Mouse (Mus musculus) limb, embryonic 14.5 days (tissue): ENCODE measurements around the gene Mctp2. TPM values are rescaled to one million over a fixed set of nuclear protein-coding genes. Genes with fewer than 3 reads are reported as not detected.
A peak's percentile ranks its signal among the peaks of the same experiment; 100 is the strongest.

Experiments used
- ATAC-seq: fragments of 200-750 bp; cut with Nextera tagmentation; 2 replicates; pipeline ENCODE4 v1.8.0; 2017; ENCODE audit warnings: low read depth, moderate number of reproducible peaks, moderate TSS enrichment; ENCODE audit not compliant: low FRiP score
- DNase-seq: peaks from one replicate; pipeline ENCODE4 v3.0.0-alpha.2; 2015; ENCODE audit warnings: low spot score
- H3K27ac ChIP-seq: fragments of 300-500 bp; sonication (generic); replicated peaks from 2 replicates; pipeline ENCODE4 v1.5.1; 2014; ENCODE audit warnings: low read depth, mild to moderate bottlenecking, low read length, moderate library complexity, mixed read lengths
- H3K27me3 ChIP-seq: fragments of 300-500 bp; sonication (generic); 2 replicates; pipeline ENCODE4 v1.6.1; 2014; ENCODE audit warnings: low read length, mixed read lengths; ENCODE audit not compliant: control insufficient read depth, insufficient read depth
- H3K36me3 ChIP-seq: fragments of 300-500 bp; sonication (generic); 2 replicates; pipeline ENCODE4 v1.6.1; 2014; ENCODE audit warnings: mild to moderate bottlenecking, low read length, moderate library complexity, mixed read lengths; ENCODE audit not compliant: control insufficient read depth, insufficient read depth
- H3K4me1 ChIP-seq: fragments of 300-500 bp; sonication (generic); 2 replicates; pipeline ENCODE4 v1.6.1; 2014; ENCODE audit warnings: antibody characterized with exemption, low read length, mixed read lengths; ENCODE audit not compliant: control insufficient read depth, insufficient read depth
- H3K4me2 ChIP-seq: fragments of 300-500 bp; sonication (generic); replicated peaks from 2 replicates; pipeline ENCODE4 v1.6.1; 2014; ENCODE audit warnings: low read depth, mild to moderate bottlenecking, low read length, moderate library complexity; ENCODE audit not compliant: severe bottlenecking
- H3K4me3 ChIP-seq: fragments of 300-500 bp; sonication (generic); replicated peaks from 2 replicates; pipeline ENCODE4 v1.5.1; 2014; ENCODE audit warnings: low read length
- H3K9ac ChIP-seq: fragments of 300-500 bp; sonication (generic); 2 replicates; pipeline ENCODE4 v1.6.1; 2014; ENCODE audit warnings: mild to moderate bottlenecking, low read depth, low read length, moderate library complexity; ENCODE audit not compliant: severe bottlenecking
- H3K9me3 ChIP-seq: fragments of 300-500 bp; sonication (generic); 2 replicates; pipeline ENCODE4 v1.6.1; 2016; ENCODE audit warnings: low read length; ENCODE audit not compliant: control insufficient read depth
- POLR2A ChIP-seq: fragments of 200-500 bp; IDR thresholded peaks from 2 replicates; pipeline ENCODE4 v1.8.0; 2012; ENCODE audit warnings: inconsistent platforms, mild to moderate bottlenecking, moderate library complexity, borderline replicate concordance; ENCODE audit not compliant: insufficient read depth, insufficient read length; ENCODE audit errors: extremely low read depth
- WGBS: fragments of 180-500 bp; shearing (Covaris S2); extraction: QIAGEN DNeasy Blood & Tissue Kit; methylation state at CpG from one replicate; pipeline ENCODE4 v1.1.7; 2014; 5-methylcytosine and 5-hydroxymethylcytosine counted together
- polyA plus RNA-seq, 2 experiments: library from polyadenylated mRNA; depleted of rRNA in 1 of 2; stranded (reverse) in 1 of 2; unstranded in 1 of 2; fragments of >200 nt; fragmentation: Nextera tagmentation in 1 of 2; extraction: Ambion mirVana in 1 of 2; gene quantifications; 2 replicates each; pipeline versions ENCODE4 v1.2.1 to v1.2.3; 2012 to 2014

The Mctp2 gene
- polyA plus RNA-seq, 2 experiments: 0.47 to 0.89 TPM

DNA sequence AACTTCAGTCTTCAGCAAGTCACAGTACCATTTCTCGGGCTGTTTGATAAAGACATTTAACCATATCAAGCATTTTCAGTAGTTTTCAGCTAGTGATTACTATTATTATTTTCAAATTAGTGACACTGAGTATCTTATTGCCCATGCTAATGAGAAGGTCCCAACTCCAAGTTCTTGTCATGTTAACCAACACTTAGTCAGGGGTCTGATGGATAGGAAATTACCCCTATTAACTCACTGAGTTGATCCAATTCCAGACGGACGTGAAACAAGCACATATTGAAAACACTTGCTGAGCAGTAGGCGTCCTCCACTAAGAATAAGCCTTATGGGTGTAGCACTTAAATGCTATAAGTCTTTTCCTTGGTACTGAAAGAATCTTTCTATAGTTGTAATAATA, 14.0 kb upstream of the Mctp2 start:
- Histone ChIP-seq H3K4me3 (no peak overlapping the region), H3K27ac (no peak overlapping the region), H3K9ac (no peak overlapping the region), H3K9me3 (no peaks in the 10 kb centered on the region), H3K36me3 (no peaks in the 10 kb centered on the region), H3K4me1 (no peaks in the 10 kb centered on the region), H3K27me3 (no peaks in the 10 kb centered on the region), H3K4me2 (no peak overlapping the region)
- DNase-seq (no peak), ATAC-seq (no peak)
- WGBS: 49% methylated on average over 4 of the region's 4 CpGs
- no peak for TF ChIP-seq POLR2A

DNA sequence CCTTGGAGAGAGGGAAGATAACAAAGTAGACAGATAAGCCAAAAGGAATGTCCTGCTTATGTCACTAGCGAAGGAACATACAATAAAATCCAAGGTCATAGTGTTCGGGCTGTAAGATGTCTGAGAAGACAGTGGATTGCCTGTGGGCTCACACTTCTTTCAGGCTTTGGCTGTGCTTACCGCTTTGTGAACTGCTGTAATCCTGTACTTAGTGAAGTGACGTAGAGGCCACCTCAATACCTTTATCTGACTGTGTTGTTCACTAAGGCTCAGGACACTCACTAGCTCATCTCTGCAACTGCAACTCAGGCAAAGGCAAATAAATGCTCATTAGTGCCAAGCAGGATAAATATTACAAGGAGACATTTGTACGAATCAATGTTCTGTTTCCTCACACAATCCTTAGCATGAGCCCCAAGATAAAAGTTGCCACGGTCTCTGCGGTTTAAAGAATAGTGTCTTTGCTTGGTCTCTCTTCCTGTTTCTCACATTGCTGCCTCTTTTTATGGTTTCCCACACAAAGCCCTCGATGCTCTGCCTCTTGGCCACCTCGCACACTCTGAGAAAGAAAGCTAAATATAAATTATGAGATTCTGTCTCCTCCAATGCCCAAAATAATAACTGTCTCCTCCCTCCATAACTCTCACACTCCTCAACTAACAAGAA, 8.1 kb upstream of the Mctp2 start:
- H3K27me3 ChIP-seq: no peaks in the 10 kb centered on the region
- H3K36me3 ChIP-seq: no peaks in the 10 kb centered on the region
- TF ChIP-seq POLR2A: no peak
- DNase-seq (no peak), ATAC-seq (no peak)
- H3K9me3 ChIP-seq: no peaks in the 10 kb centered on the region
- no peak overlapping the region for H3K4me2 ChIP-seq
- H3K4me1 ChIP-seq: no peaks in the 10 kb centered on the region
- no peak overlapping the region for H3K9ac ChIP-seq
- no peak overlapping the region for H3K4me3 ChIP-seq
- WGBS: 84% methylated on average over 9 of the region's 9 CpGs
- no peak overlapping the region for H3K27ac ChIP-seq

DNA sequence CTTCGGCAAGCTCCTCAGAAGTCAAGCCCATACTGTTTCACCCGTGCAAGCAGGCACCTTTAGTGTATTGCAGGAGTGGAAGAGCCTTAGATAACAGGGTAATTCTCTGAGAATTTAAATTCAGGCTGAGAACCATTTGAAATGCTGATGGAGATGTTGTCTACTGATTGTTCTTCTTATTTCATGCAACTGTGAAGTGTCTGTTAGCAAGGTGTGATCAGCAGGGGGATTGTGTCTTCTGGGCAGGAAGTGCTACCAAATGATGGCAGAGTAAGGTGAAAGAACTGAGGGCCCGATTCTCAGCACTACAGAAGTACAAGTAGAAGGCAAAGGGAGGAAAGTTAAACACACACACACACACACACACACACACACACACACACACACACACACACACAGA, 7.5 kb upstream of the Mctp2 start:
- H3K4me3 ChIP-seq: no peak overlapping the region
- no peaks in the 10 kb centered on the region for H3K9me3 ChIP-seq
- WGBS: 51% methylated on average over 3 of the region's 3 CpGs
- no peak overlapping the region for H3K9ac ChIP-seq
- DNase-seq: no peak
- no peaks in the 10 kb centered on the region for H3K4me1 ChIP-seq
- no peaks in the 10 kb centered on the region for H3K27me3 ChIP-seq
- no peak overlapping the region for H3K27ac ChIP-seq
- H3K4me2 ChIP-seq: no peak overlapping the region
- H3K36me3 ChIP-seq: no peaks in the 10 kb centered on the region
- ATAC-seq: no peak
- no peak for TF ChIP-seq POLR2A

DNA sequence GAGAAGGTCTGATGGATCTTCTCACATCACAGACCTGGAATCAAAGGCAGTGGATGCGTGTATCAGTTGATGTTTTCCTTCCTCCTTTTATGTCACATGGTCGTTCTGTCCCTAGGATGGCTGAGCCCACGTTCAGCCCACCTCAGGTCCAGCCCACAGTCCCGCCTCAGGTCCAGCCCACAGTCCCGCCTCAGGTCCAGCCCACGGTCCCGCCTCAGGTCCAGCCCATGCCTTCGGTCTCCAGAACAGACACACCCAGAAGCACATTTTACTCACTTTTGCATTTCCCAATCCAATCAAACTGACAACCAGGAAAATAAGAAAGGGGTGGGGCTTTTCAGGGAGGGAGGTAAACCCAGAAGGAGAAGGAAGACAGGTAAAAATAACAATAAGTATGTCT, 5.2 kb upstream of the Mctp2 start:
- WGBS: 56% methylated on average over 8 of the region's 8 CpGs
- Histone ChIP-seq H3K4me2 (no peak overlapping the region), H3K27me3 (no peaks in the 10 kb centered on the region), H3K9me3 (no peaks in the 10 kb centered on the region), H3K4me1 (no peaks in the 10 kb centered on the region), H3K27ac (no peak overlapping the region), H3K4me3 (no peak overlapping the region), H3K36me3 (no peaks in the 10 kb centered on the region), H3K9ac (no peak overlapping the region)
- DNase-seq (no peak), ATAC-seq (no peak)
- no peak for TF ChIP-seq POLR2A

DNA sequence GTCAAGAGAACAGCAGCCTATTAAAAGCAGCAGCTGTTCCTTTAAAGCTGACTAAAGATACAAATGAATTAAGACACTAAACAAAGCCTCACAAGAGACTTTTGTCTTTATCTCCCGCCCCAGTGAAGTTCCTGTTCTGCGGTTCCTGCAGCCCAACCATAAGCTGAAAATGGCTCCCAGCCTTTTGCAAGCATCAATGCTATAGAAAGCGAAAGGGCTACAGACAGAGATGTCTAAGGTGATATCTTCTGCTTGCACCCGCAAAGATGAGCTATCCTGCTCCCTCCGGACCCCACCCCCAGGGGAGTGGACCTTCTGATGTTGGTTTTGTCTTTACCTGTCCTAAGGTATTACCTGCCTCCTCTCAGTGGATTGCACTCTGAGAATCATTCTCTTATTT, 1.7 kb upstream of the Mctp2 start:
- 85% methylated on average over 5 of the region's 5 CpGs for WGBS
- no peak for DNase-seq

DNA sequence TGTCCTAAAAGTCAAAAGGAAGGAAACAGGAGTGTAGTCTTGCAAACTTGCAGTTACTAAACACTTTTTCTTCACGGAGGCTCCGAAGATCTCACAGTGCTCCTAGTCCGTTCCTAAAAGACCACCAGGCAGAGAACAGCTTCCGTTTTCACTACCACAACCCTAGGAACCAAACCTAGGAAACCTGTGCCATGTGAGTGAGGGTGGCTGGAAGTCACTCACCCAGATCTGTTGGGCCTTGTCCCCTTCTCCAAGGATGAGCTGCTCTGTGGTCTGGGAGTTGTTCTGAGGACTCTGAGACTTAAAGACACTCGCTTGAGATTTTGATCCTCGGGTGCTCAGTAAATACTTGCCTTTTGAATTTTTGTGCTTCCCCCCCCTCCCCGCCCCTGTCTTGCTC, 439 bp upstream of the Mctp2 start:
- no peaks in the 10 kb centered on the region for H3K9me3 ChIP-seq
- TF ChIP-seq POLR2A: no peak
- H3K9ac ChIP-seq: peak overlapping the region; percentile 43
- ATAC-seq: 0 out of 2 replicates have a peak, but pooled peaks have one; percentile 30
- H3K4me3 ChIP-seq: peak overlapping the region; percentile 52
- peak overlapping the region; percentile 97 for H3K4me2 ChIP-seq
- 7% methylated on average over 7 of the region's 7 CpGs for WGBS
- H3K27ac ChIP-seq: 0 out of 2 replicates have a peak overlapping the region, but pooled peaks have one; percentile 14
- H3K4me1 ChIP-seq: peaks cover 6% of the 10 kb centered on the region; the same call in 1 of the 2 replicates
- no peak for DNase-seq
- H3K36me3 ChIP-seq: no peaks in the 10 kb centered on the region
- H3K27me3 ChIP-seq: no peaks in the 10 kb centered on the region

More for the DNA sequence above, 1.7 kb upstream of the Mctp2 start:
- no peak overlapping the region for H3K4me2 ChIP-seq
- ATAC-seq: no peak
- no peak for TF ChIP-seq POLR2A
- H3K9me3 ChIP-seq: no peaks in the 10 kb centered on the region
- peaks cover 6% of the 10 kb centered on the region; the same call in 1 of the 2 replicates for H3K4me1 ChIP-seq
- H3K9ac ChIP-seq: no peak overlapping the region
- no peak overlapping the region for H3K4me3 ChIP-seq
- H3K36me3 ChIP-seq: no peaks in the 10 kb centered on the region
- no peak overlapping the region for H3K27ac ChIP-seq
- no peaks in the 10 kb centered on the region for H3K27me3 ChIP-seq
